Mouse (Mus musculus) MEL (cell line): ENCODE data around the gene Rab11fip3. TPM values are rescaled to one million over a fixed set of nuclear protein-coding genes. Genes with fewer than 3 reads are reported as not detected.

Source experiments
- DNase-seq: peaks from one replicate; pipeline ENCODE4 v3.0.0; 2011; ENCODE audit warnings: low read depth, low spot score
- H3K27ac ChIP-seq: 2 replicates; pipeline ENCODE4 v1.5.1; 2012; ENCODE audit warnings: low read depth, mild to moderate bottlenecking, control low read depth, low read length, moderate library complexity; ENCODE audit not compliant: control insufficient read depth
- H3K27me3 ChIP-seq, 2 experiments: fragments of 150-350 bp in 1 of 2; sonication (generic) in 1 of 2; 2 replicates each; pipeline ENCODE4 v1.6.1; 2012; ENCODE audit warnings: low read length in 2 of 2, mild to moderate bottlenecking in 2 of 2, improper control_type of control experiment in 1 of 2, moderate library complexity in 1 of 2; ENCODE audit not compliant: insufficient read depth in 2 of 2, control insufficient read depth in 1 of 2
- H3K36me3 ChIP-seq, 2 experiments: 2 replicates each; pipeline ENCODE4 v1.6.1; 2012 to 2014; ENCODE audit warnings: low read length in 2 of 2, improper control_type of control experiment in 1 of 2, inconsistent platforms in 1 of 2, mild to moderate bottlenecking in 1 of 2; ENCODE audit not compliant: insufficient read depth in 2 of 2, control insufficient read depth in 1 of 2
- H3K4me1 ChIP-seq, 2 experiments: fragments of 150-350 bp in 1 of 2; sonication (generic) in 1 of 2; 2 replicates each; pipeline ENCODE4 v1.6.1; 2012; ENCODE audit warnings: low read length in 2 of 2, improper control_type of control experiment in 1 of 2, mild to moderate bottlenecking in 1 of 2; ENCODE audit not compliant: insufficient read depth in 2 of 2, control insufficient read depth in 1 of 2
- H3K4me3 ChIP-seq, 2 experiments: fragments of 150-350 bp in 1 of 2; sonication (generic) in 1 of 2; 2 replicates each; pipeline ENCODE4 v1.5.1; 2012; ENCODE audit warnings: low read depth in 2 of 2, low read length in 2 of 2, mild to moderate bottlenecking in 2 of 2, moderate library complexity in 2 of 2, control low read depth in 1 of 2, improper control_type of control experiment in 1 of 2; ENCODE audit not compliant: control insufficient read depth in 1 of 2, insufficient read depth in 1 of 2
- H3K79me2 ChIP-seq: 2 replicates; pipeline ENCODE4 v1.6.1; 2012; ENCODE audit warnings: mild to moderate bottlenecking, low read length, moderate library complexity; ENCODE audit not compliant: control insufficient read depth, poor library complexity, insufficient read depth
- H3K9ac ChIP-seq: 2 replicates; pipeline ENCODE4 v1.6.1; 2012; ENCODE audit warnings: low read depth, mild to moderate bottlenecking, control low read depth, low read length, moderate library complexity; ENCODE audit not compliant: control insufficient read depth, poor library complexity, severe bottlenecking
- H3K9me3 ChIP-seq: fragments of 150-350 bp; sonication (generic); replicated peaks from 2 replicates; pipeline ENCODE4 v1.6.1; 2012; ENCODE audit warnings: mild to moderate bottlenecking, low read length, improper control_type of control experiment, moderate library complexity; ENCODE audit not compliant: insufficient read depth
- BHLHE40 ChIP-seq: IDR thresholded peaks from 2 replicates; pipeline ENCODE4 v1.6.1; 2012; ENCODE audit warnings: low read depth, mild to moderate bottlenecking, inconsistent platforms, low read length, improper control_type of control experiment, borderline replicate concordance
- CHD2 ChIP-seq: IDR thresholded peaks from 2 replicates; pipeline ENCODE4 v1.6.1; 2011; ENCODE audit warnings: low read length, improper control_type of control experiment
- CTCF ChIP-seq, 3 experiments: IDR thresholded peaks in 2 of 3; conservative IDR thresholded peaks in 1 of 3; 2 replicates each; pipeline ENCODE4 v1.5.1; 2011 to 2012; ENCODE audit warnings: low read length in 3 of 3, low read depth in 2 of 3, mild to moderate bottlenecking in 2 of 3, improper control_type of control experiment in 1 of 3, inconsistent platforms in 1 of 3, mixed read lengths in 1 of 3, moderate library complexity in 1 of 3; ENCODE audit not compliant: control insufficient read depth in 1 of 3, insufficient read depth in 1 of 3, poor library complexity in 1 of 3, severe bottlenecking in 1 of 3
- E2F4 ChIP-seq: IDR thresholded peaks from 2 replicates; pipeline ENCODE4 v1.6.1; 2011; ENCODE audit warnings: low read depth, low read length, improper control_type of control experiment, borderline replicate concordance
- GABPA ChIP-seq: IDR thresholded peaks from 2 replicates; pipeline ENCODE4 v1.6.1; 2012; ENCODE audit warnings: low read depth, mild to moderate bottlenecking, inconsistent platforms, low read length, improper control_type of control experiment, moderate library complexity
- GATA1 ChIP-seq: IDR thresholded peaks from 2 replicates; pipeline ENCODE4 v1.6.1; 2011; ENCODE audit warnings: low read depth, low read length, improper control_type of control experiment
- JUND ChIP-seq: IDR thresholded peaks from 2 replicates; pipeline ENCODE4 v1.6.1; 2011; ENCODE audit warnings: low read depth, mild to moderate bottlenecking, improper control_type of control experiment, low read length
- KAT2A ChIP-seq: conservative IDR thresholded peaks from 2 replicates; pipeline ENCODE4 v1.6.1; 2012; ENCODE audit warnings: low read depth, low read length, improper control_type of control experiment, inconsistent platforms
- MAFK ChIP-seq: IDR thresholded peaks from 2 replicates; pipeline ENCODE4 v1.6.1; 2011; ENCODE audit warnings: low read depth, mild to moderate bottlenecking, low read length, improper control_type of control experiment, borderline replicate concordance
- MAX ChIP-seq: IDR thresholded peaks from 2 replicates; pipeline ENCODE4 v1.6.1; 2011; ENCODE audit warnings: low read length, improper control_type of control experiment
- MEF2A ChIP-seq: IDR thresholded peaks from 2 replicates; pipeline ENCODE4 v1.6.1; 2014; ENCODE audit warnings: low read depth, mild to moderate bottlenecking, inconsistent platforms, low read length, improper control_type of control experiment; ENCODE audit not compliant: poor library complexity, insufficient replicate concordance, severe bottlenecking; ENCODE audit errors: extremely low read depth
- MXI1 ChIP-seq: IDR thresholded peaks from 2 replicates; pipeline ENCODE4 v1.6.1; 2011; ENCODE audit warnings: mild to moderate bottlenecking, low read depth, low read length, improper control_type of control experiment
- MYB ChIP-seq: IDR thresholded peaks from 2 replicates; pipeline ENCODE4 v1.6.1; 2011; ENCODE audit warnings: mild to moderate bottlenecking, low read depth, low read length, improper control_type of control experiment
- MYC ChIP-seq: IDR thresholded peaks from 2 replicates; pipeline ENCODE4 v1.6.1; 2011; ENCODE audit warnings: low read depth, mild to moderate bottlenecking, low read length, improper control_type of control experiment, moderate library complexity
- NELFE ChIP-seq: IDR thresholded peaks from 2 replicates; pipeline ENCODE4 v1.6.1; 2011; ENCODE audit warnings: low read depth, low read length, improper control_type of control experiment
- POLR2AphosphoS5 ChIP-seq: IDR thresholded peaks from 2 replicates; pipeline ENCODE4 v1.6.1; 2012; ENCODE audit warnings: low read depth, borderline replicate concordance, mild to moderate bottlenecking, inconsistent platforms, low read length, moderate library complexity, mixed read lengths
- RAD21 ChIP-seq: IDR thresholded peaks from 2 replicates; pipeline ENCODE4 v1.6.1; 2011; ENCODE audit warnings: mild to moderate bottlenecking, low read depth, low read length, improper control_type of control experiment
- SIN3A ChIP-seq: IDR thresholded peaks from 2 replicates; pipeline ENCODE4 v1.6.1; 2012; ENCODE audit warnings: low read length, improper control_type of control experiment, inconsistent platforms
- SMC3 ChIP-seq: IDR thresholded peaks from 2 replicates; pipeline ENCODE4 v1.6.1; 2011; ENCODE audit warnings: low read depth, low read length, improper control_type of control experiment
- TAL1 ChIP-seq: IDR thresholded peaks from 2 replicates; pipeline ENCODE4 v1.6.1; 2012; ENCODE audit warnings: mild to moderate bottlenecking, inconsistent platforms, low read length, moderate library complexity, mixed read lengths
- TBP ChIP-seq: IDR thresholded peaks from 2 replicates; pipeline ENCODE4 v1.8.0; 2011; ENCODE audit warnings: low read depth, low read length, improper control_type of control experiment
- UBTF ChIP-seq: IDR thresholded peaks from 2 replicates; pipeline ENCODE4 v1.6.1; 2012; ENCODE audit warnings: low read depth, mild to moderate bottlenecking, inconsistent platforms, low read length, improper control_type of control experiment, moderate library complexity, borderline replicate concordance; ENCODE audit not compliant: insufficient read depth
- USF2 ChIP-seq, 2 experiments: IDR thresholded peaks; 2 replicates each; pipeline ENCODE4 v1.6.1; 2011 to 2012; ENCODE audit warnings: improper control_type of control experiment in 2 of 2, low read length in 2 of 2, borderline replicate concordance in 1 of 2, inconsistent platforms in 1 of 2, low read depth in 1 of 2, mild to moderate bottlenecking in 1 of 2; ENCODE audit not compliant: insufficient read depth in 1 of 2
- ZKSCAN1 ChIP-seq: IDR thresholded peaks from 2 replicates; pipeline ENCODE4 v1.6.1; 2012; ENCODE audit warnings: low read depth, mild to moderate bottlenecking, inconsistent platforms, low read length, improper control_type of control experiment, moderate library complexity
- ZMIZ1 ChIP-seq: IDR thresholded peaks from 2 replicates; pipeline ENCODE4 v1.6.1; 2012; ENCODE audit warnings: low read depth, mild to moderate bottlenecking, inconsistent platforms, low read length, improper control_type of control experiment, moderate library complexity
- ZNF384 ChIP-seq: IDR thresholded peaks from 2 replicates; pipeline ENCODE4 v1.6.1; 2012; ENCODE audit warnings: low read depth, mild to moderate bottlenecking, inconsistent platforms, low read length, improper control_type of control experiment
- polyA plus RNA-seq, 2 experiments: library from polyadenylated mRNA; stranded (reverse) in 1 of 2; unstranded in 1 of 2; fragments of >175 nt in 1 of 2; fragments of >200 nt in 1 of 2; gene quantifications; 2 replicates each; pipeline versions ENCODE4 v1.2.1 to v1.2.4; 2012; ENCODE audit warnings: low replicate concordance in 2 of 2, low read depth in 1 of 2; ENCODE audit not compliant: insufficient read length in 2 of 2, insufficient read depth in 1 of 2, missing spikeins in 1 of 2
- total RNA-seq: library from RNA; depleted of rRNA; stranded (reverse); fragments of 300-350 nt; gene quantifications from 2 replicates; pipeline ENCODE4 v1.2.3, GENCODE M21; 2012

Gene Rab11fip3
- total and polyA plus RNA-seq, 3 experiments: 3.2 to 18.9 TPM; not detected in 1

- no peak for DNase-seq
- Histone ChIP-seq H3K9ac (no peak overlapping the region), H3K4me3 (no peak overlapping the region), H3K79me2 (no peaks in the 10 kb centered on the region), H3K9me3 (no peaks in the 10 kb centered on the region), H3K4me1 (no peaks in the 10 kb centered on the region), H3K27me3 (no peaks in the 10 kb centered on the region), H3K27ac (no peak overlapping the region), H3K36me3 (no peaks in the 10 kb centered on the region)
- TF ChIP-seq GATA1 (no peak), MAX (no peak), BHLHE40 (no peak), RAD21 (no peak), MYC (no peak), MYB (no peak), NELFE (no peak), GABPA (no peak), MEF2A (no peak), POLR2AphosphoS5 (no peak), SMC3 (no peak), USF2 (IDR thresholded peaks at IDR 0.05; ENCODE audit: borderline replicate concordance in 1 of 2, insufficient read depth in 1 of 2, low read depth in 1 of 2, low read length in 2 of 2) (no peak), ZMIZ1 (no peak), SIN3A (no peak), CHD2 (no peak), MAFK (no peak), TBP (no peak), CTCF (IDR thresholded peaks at IDR 0.05 in 2 of 3, conservative IDR thresholded peaks at IDR 0.05 in 1 of 3; ENCODE audit: control insufficient read depth in 1 of 3, insufficient read depth in 1 of 3, low read depth in 2 of 3, low read length in 3 of 3, poor library complexity in 1 of 3, severe bottlenecking in 1 of 3) (no peak), ZKSCAN1 (no peak)
Measured at GRCm38 (mm10) chr17:26048118-26048517, 21.2 kb downstream of the Rab11fip3 start.

DNA sequence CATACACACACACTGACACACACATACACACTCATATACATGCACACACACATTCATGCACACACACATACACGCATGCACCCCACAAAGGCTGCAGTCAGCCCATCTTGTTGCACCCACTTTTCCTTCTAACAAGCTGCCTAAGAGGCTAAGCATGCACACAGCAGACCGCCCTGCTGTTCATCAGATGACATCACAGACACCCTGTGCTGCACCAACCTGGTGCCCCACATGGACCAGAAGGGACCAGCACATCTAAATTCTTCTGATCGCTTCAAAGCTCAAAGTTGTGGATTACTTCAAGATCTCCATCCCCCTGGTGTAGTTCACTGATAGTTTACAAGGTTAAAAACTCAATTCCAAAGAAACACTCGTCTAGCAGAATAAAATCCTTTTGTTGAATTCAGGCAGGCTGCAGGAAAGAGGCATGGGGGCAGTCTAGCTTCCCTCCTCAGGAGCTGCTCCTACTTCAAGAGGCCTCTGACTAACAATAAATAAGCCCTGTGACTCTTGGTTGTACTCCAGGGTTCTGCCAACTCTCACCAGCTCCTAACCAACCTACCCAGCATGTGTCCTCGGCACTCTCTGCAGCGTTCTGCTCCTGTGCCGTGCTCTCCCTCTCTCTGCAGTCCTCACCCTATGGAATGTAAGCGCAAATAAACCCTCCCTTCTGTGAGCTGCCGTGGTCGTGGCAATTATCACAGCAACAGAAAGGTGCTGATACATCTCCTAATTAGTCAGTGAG lies 22.9 kb downstream of the Rab11fip3 start:
- Histone ChIP-seq H3K9me3 (no peaks in the 10 kb centered on the region), H3K27me3 (no peaks in the 10 kb centered on the region)
- no peak for TF ChIP-seq POLR2AphosphoS5
- TF ChIP-seq SIN3A: no peak
- no peak for TF ChIP-seq ZNF384
- no peak for TF ChIP-seq RAD21
- no peak for TF ChIP-seq TBP
- no peak for TF ChIP-seq KAT2A
- no peak for TF ChIP-seq E2F4
- TF ChIP-seq GATA1: no peak
- TF ChIP-seq JUND: no peak
- no peak for TF ChIP-seq TAL1
- TF ChIP-seq UBTF: no peak
- no peak for TF ChIP-seq ZMIZ1
- no peak for TF ChIP-seq MYB
- TF ChIP-seq MXI1: no peak
- TF ChIP-seq, all 39 proteins: peak for 0

More for the DNA sequence above, 22.9 kb downstream of the Rab11fip3 start:
- Histone ChIP-seq H3K4me1 (no peaks in the 10 kb centered on the region), H3K36me3 (no peaks in the 10 kb centered on the region), H3K27ac (no peak overlapping the region), H3K4me3 (no peak overlapping the region), H3K79me2 (no peaks in the 10 kb centered on the region), H3K9ac (no peak overlapping the region)
- DNase-seq: no peak
